Mouse (Mus musculus) CD4-positive helper T cell, adult 2 months (primary cell): ENCODE measurements around the gene Natd1.
"Not testable (repeated sequence)": the region's sequence is repeated elsewhere in the genome, so short reads cannot be mapped to it uniquely, and the experiment has no call there.

Source experiments
- DNase-seq: peaks from one replicate; pipeline ENCODE4 v3.0.0-alpha.2; 2012; ENCODE audit warnings: low read depth, missing footprints, low spot score

The Natd1 gene

GRCm38 (mm10) chr11:60890744-60891143, 23.8 kb downstream of the Natd1 start:
- DNase-seq: no peak

GRCm38 (mm10) chr11:60890286-60890685, 24.3 kb downstream of the Natd1 start:
- no peak for DNase-seq

- DNase-seq: no peak
Observed at GRCm38 (mm10) chr11:60889861-60890260, 24.7 kb downstream of the Natd1 start.

GRCm38 (mm10) chr11:60886986-60887385, 27.6 kb downstream of the Natd1 start:
- not testable (repeated sequence) for DNase-seq

GRCm38 (mm10) chr11:60882386-60882785, 32.2 kb downstream of the Natd1 start:
- no peak for DNase-seq

GRCm38 (mm10) chr11:60880559-60880958, 34.0 kb downstream of the Natd1 start:
- no peak for DNase-seq

- peak; percentile 86 for DNase-seq
Observed at GRCm38 (mm10) chr11:60879423-60879822, 35.1 kb downstream of the Natd1 start.

- DNase-seq: peak; percentile 97
Observed at GRCm38 (mm10) chr11:60878675-60879294, 35.8 kb downstream of the Natd1 start, which contains the start of gene Tmem11. Tmem11 (minus strand) TSS chr11:60879272.

- no peak for DNase-seq
Observed at GRCm38 (mm10) chr11:60878056-60878612, 36.4 kb downstream of the Natd1 start.

GRCm38 (mm10) chr11:60873101-60873500, 41.4 kb downstream of the Natd1 start:
- DNase-seq: peak; percentile 47

- DNase-seq: no peak
Observed at GRCm38 (mm10) chr11:60871409-60871808, 43.1 kb downstream of the Natd1 start.

- not testable (repeated sequence) for DNase-seq
Observed at GRCm38 (mm10) chr11:60869471-60869870, 45.1 kb downstream of the Natd1 start.

- no peak for DNase-seq
Observed at GRCm38 (mm10) chr11:60867904-60868303, 46.6 kb downstream of the Natd1 start.

GRCm38 (mm10) chr11:60867456-60867855, 47.1 kb downstream of the Natd1 start:
- no peak for DNase-seq

- no peak for DNase-seq
Observed at GRCm38 (mm10) chr11:60866021-60866420, 48.5 kb downstream of the Natd1 start.

GRCm38 (mm10) chr11:60864916-60865315, 49.6 kb downstream of the Natd1 start:
- no peak for DNase-seq

- DNase-seq: no peak
Observed at GRCm38 (mm10) chr11:60864166-60864565, 50.4 kb downstream of the Natd1 start.

GRCm38 (mm10) chr11:60863196-60863595, 51.4 kb downstream of the Natd1 start:
- DNase-seq: no peak

GRCm38 (mm10) chr11:60861993-60862392, 52.6 kb downstream of the Natd1 start:
- DNase-seq: no peak

- no peak for DNase-seq
Observed at GRCm38 (mm10) chr11:60856587-60856986, 58.0 kb downstream of the Natd1 start.
